Mouse (Mus musculus): Measurements from ENCODE around the gene 1700020A23Rik. TPM values are rescaled to one million over a fixed set of nuclear protein-coding genes. Genes with fewer than 3 reads are reported as not detected.

Gene 1700020A23Rik
- polyA plus RNA-seq, 1 experiment: not detected

- no peak for TF ChIP-seq CTCF (IDR thresholded peaks at IDR 0.05; ENCODE audit: borderline replicate concordance, extremely low read depth, insufficient read depth, insufficient read length)
- TF ChIP-seq POLR2A (IDR thresholded peaks at IDR 0.05; ENCODE audit: borderline replicate concordance, extremely low read depth, insufficient read depth, insufficient read length, poor library complexity, severe bottlenecking): no peak
- peak; percentile 73 for DNase-seq (ENCODE audit: low read depth)
Observed at GRCm38 (mm10) chr2:130454748-130455370, 49.8 kb downstream of the 1700020A23Rik start.

Other genes starting within 250 kb of the 1700020A23Rik start
- 268 and 420 TPM in 2 replicates for gene Snrpb, start 225.9 kb upstream of the 1700020A23Rik start, polyA plus RNA-seq (2012; rRNA removed)
- gene Tmc2, start 210.1 kb upstream of the 1700020A23Rik start, polyA plus RNA-seq (2012; rRNA removed): 0.05 TPM in 1 of 2 replicates, not detected in the other
- gene Nop56, start 130.8 kb upstream of the 1700020A23Rik start, polyA plus RNA-seq (2012; rRNA removed): 213 and 300 TPM in 2 replicates
- gene Idh3b, start 120.7 kb upstream of the 1700020A23Rik start, polyA plus RNA-seq (2012; rRNA removed): 162 and 203 TPM in 2 replicates
- gene Ebf4, start 110.1 kb upstream of the 1700020A23Rik start, polyA plus RNA-seq (2012; rRNA removed): 24.3 and 24.9 TPM in 2 replicates
- 15.4 and 24.0 TPM in 2 replicates for gene Cpxm1, start 7.7 kb upstream of the 1700020A23Rik start, polyA plus RNA-seq (2012; rRNA removed)
- gene Gm28372, start within 50 bp of the 1700020A23Rik start, polyA plus RNA-seq (2012; rRNA removed): not detected in 2 replicates
- gene Tmem239, start 1.2 kb downstream of the 1700020A23Rik start, polyA plus RNA-seq (2012; rRNA removed): not detected in 2 replicates
- gene Vps16, start 19.1 kb downstream of the 1700020A23Rik start, polyA plus RNA-seq (2012; rRNA removed): 114 and 169 TPM in 2 replicates
- gene Pced1a, start 19.4 kb downstream of the 1700020A23Rik start, polyA plus RNA-seq (2012; rRNA removed): 32.5 and 36.9 TPM in 2 replicates
- gene Ptpra, start 45.0 kb downstream of the 1700020A23Rik start, polyA plus RNA-seq (2012; rRNA removed): 119 and 127 TPM in 2 replicates
- gene Mrps26, start 158.5 kb downstream of the 1700020A23Rik start, polyA plus RNA-seq (2012; rRNA removed): 63.1 and 70.8 TPM in 2 replicates
- 0.19 and 0.61 TPM in 2 replicates for gene Oxt, start 170.9 kb downstream of the 1700020A23Rik start, polyA plus RNA-seq (2012; rRNA removed)
- gene Avp, start 177.3 kb downstream of the 1700020A23Rik start, polyA plus RNA-seq (2012; rRNA removed): 3.9 and 7.1 TPM in 2 replicates
- gene Fastkd5, start 224.8 kb downstream of the 1700020A23Rik start, polyA plus RNA-seq (2012; rRNA removed): 4.6 and 5.6 TPM in 2 replicates
- 10.3 and 11.6 TPM in 2 replicates for gene Ubox5, start 224.8 kb downstream of the 1700020A23Rik start, polyA plus RNA-seq (2012; rRNA removed)
- gene Lzts3, start 237.5 kb downstream of the 1700020A23Rik start, polyA plus RNA-seq (2012; rRNA removed): 28.7 and 32.7 TPM in 2 replicates